Mouse (Mus musculus): ENCODE data around the gene Stt3a.

GRCm38 (mm10) chr9:36795556-36795955 lies 28.1 kb upstream of the Stt3a start:
- TF ChIP-seq CTCF (IDR thresholded peaks at IDR 0.05; ENCODE audit: borderline replicate concordance, insufficient read depth, low read depth, low read length) (no peak), POLR2A (IDR thresholded peaks at IDR 0.05; ENCODE audit: borderline replicate concordance, insufficient read depth, low read length) (no peak)
